Mouse (Mus musculus) liver, embryonic 14.5 days (tissue): Measurements from ENCODE around the gene D230025D16Rik. TPM values are rescaled to one million over a fixed set of nuclear protein-coding genes. Genes with fewer than 3 reads are reported as not detected.
"Not testable (repeated sequence)": the region's sequence is repeated elsewhere in the genome, so short reads cannot be mapped to it uniquely, and the experiment has no call there.

Source experiments
- ATAC-seq: fragments of 200-750 bp; cut with Nextera tagmentation; 2 replicates; pipeline ENCODE4 v1.8.0; 2017; ENCODE audit warnings: moderate number of reproducible peaks, mild to moderate bottlenecking, moderate library complexity; ENCODE audit not compliant: insufficient read depth
- DNase-seq, 3 experiments: peaks; one replicate each; pipeline ENCODE4 v3.0.0-alpha.2; 2012 to 2013; ENCODE audit warnings: low read depth in 3 of 3, low spot score in 3 of 3
- H3K27ac ChIP-seq: fragments of 300-500 bp; sonication (generic); 2 replicates; pipeline ENCODE4 v1.5.1; 2014; ENCODE audit warnings: moderate library complexity, mild to moderate bottlenecking, control low read depth, inconsistent platforms
- H3K27me3 ChIP-seq: fragments of 300-500 bp; sonication (generic); 2 replicates; pipeline ENCODE4 v1.6.1; 2014; ENCODE audit warnings: mild to moderate bottlenecking, low read length, moderate library complexity; ENCODE audit not compliant: control insufficient read depth, insufficient read depth
- H3K36me3 ChIP-seq: fragments of 300-500 bp; sonication (generic); replicated peaks from 2 replicates; pipeline ENCODE4 v1.6.1; 2014; ENCODE audit warnings: low read depth; ENCODE audit not compliant: control insufficient read depth, insufficient read depth
- H3K4me1 ChIP-seq, 2 experiments: fragments of 200-500 bp in 1 of 2; fragments of 300-500 bp in 1 of 2; sonication (generic) in 1 of 2; replicated peaks; 2 replicates each; pipeline ENCODE4 v1.6.1; 2012 to 2014; ENCODE audit warnings: antibody characterized with exemption in 1 of 2, inconsistent platforms in 1 of 2, low read length in 1 of 2; ENCODE audit not compliant: control insufficient read depth in 2 of 2, insufficient read depth in 2 of 2
- H3K4me2 ChIP-seq: fragments of 300-500 bp; sonication (generic); 2 replicates; pipeline ENCODE4 v1.6.1; 2014; ENCODE audit warnings: low read depth, mild to moderate bottlenecking, control low read depth, moderate library complexity
- H3K4me3 ChIP-seq, 2 experiments: fragments of 200-500 bp in 1 of 2; fragments of 300-500 bp in 1 of 2; sonication (generic) in 1 of 2; 2 replicates each; pipeline ENCODE4 v1.5.1; 2012 to 2014; ENCODE audit warnings: low read depth in 2 of 2, low read length in 2 of 2, mild to moderate bottlenecking in 2 of 2, control low read depth in 1 of 2, inconsistent platforms in 1 of 2, moderate library complexity in 1 of 2; ENCODE audit not compliant: insufficient read depth in 1 of 2
- H3K9ac ChIP-seq: fragments of 300-500 bp; sonication (generic); replicated peaks from 2 replicates; pipeline ENCODE4 v1.6.1; 2014; ENCODE audit warnings: mild to moderate bottlenecking, control low read depth, moderate library complexity
- H3K9me3 ChIP-seq: fragments of 300-500 bp; sonication (generic); 2 replicates; pipeline ENCODE4 v1.6.1; 2016; ENCODE audit warnings: low read length, mixed read lengths; ENCODE audit not compliant: control insufficient read depth
- CTCF ChIP-seq: IDR thresholded peaks from 2 replicates; pipeline ENCODE4 v1.5.1; 2016; ENCODE audit warnings: antibody characterized with exemption, low read depth, control low read depth
- EP300 ChIP-seq: IDR thresholded peaks from 2 replicates; pipeline ENCODE4 v1.6.1; 2016; ENCODE audit warnings: antibody characterized with exemption, low read depth
- WGBS: fragments of 180-500 bp; shearing (Covaris S2); extraction: QIAGEN DNeasy Blood & Tissue Kit; methylation state at CpG from one replicate; pipeline ENCODE4 v1.1.7; 2014; ENCODE audit not compliant: insufficient replicate concordance; 5-methylcytosine and 5-hydroxymethylcytosine counted together
- polyA plus RNA-seq, 2 experiments: library from polyadenylated mRNA; depleted of rRNA in 1 of 2; stranded (reverse) in 1 of 2; unstranded in 1 of 2; fragments of >200 nt; fragmentation: Nextera tagmentation in 1 of 2; extraction: Ambion mirVana in 1 of 2; gene quantifications; 2 replicates each; pipeline versions ENCODE4 v1.2.1 to v1.2.3; 2012 to 2014

D230025D16Rik gene
- polyA plus RNA-seq, 2 experiments, result 11.9 to 14.7 TPM

DNA sequence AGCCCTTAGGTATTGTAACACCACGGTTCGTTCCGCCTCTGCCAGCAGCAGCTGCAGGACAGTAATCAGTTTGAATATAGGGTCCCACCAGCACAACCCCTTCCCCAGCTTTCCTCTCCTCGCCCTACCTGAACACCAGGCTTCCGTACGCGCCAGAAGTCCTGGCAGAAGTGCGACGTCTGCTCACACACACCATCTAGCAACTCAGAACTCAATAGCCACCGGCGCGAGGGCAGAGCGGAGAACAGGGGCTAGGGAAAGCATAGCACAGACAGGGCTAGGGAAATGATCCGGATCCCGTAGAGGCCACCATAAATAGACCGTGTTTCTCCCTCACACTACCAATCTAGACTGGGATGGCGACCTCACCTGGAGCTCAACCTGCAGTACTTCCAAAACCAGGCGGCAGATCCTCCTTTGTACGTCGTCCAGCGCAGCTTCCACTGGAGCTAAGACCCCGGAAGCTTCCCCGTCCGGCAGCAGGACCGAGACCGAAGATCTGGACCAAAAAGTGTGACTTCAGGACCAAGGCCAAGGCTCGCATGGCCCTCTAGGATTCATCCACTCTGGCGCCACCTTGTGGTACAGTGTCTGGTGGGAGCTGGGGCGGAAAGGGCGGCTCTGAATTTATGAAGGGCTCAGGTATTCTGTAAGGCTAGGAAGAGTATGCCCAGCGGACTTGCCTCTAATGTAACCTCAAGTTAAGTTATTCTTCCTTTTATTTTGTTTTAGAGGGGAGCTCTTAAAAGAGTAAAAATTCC lies 65.8 kb downstream of the D230025D16Rik start:
- 0 out of 2 replicates have a peak, but pooled peaks have one; percentile 16 for ATAC-seq
- H3K27ac ChIP-seq, result no peak overlapping the region
- no peaks in the 10 kb centered on the region for H3K9me3 ChIP-seq
- no peak overlapping the region; the same call in 1 of the 2 replicates for H3K4me2 ChIP-seq
- 20% methylated on average over 31 of the region's 31 CpGs for WGBS
- no peak for TF ChIP-seq EP300
- TF ChIP-seq CTCF, result peak; percentile 98
- DNase-seq, result peak; percentile 77 to 81 (median 77)
- H3K27me3 ChIP-seq, result peaks cover 12% of the 10 kb centered on the region
- H3K9ac ChIP-seq, result no peak overlapping the region
- H3K4me3 ChIP-seq, result no peak overlapping the region
- H3K36me3 ChIP-seq, result no peaks in the 10 kb centered on the region
- H3K4me1 ChIP-seq, result peaks cover 12 to 16% of the 10 kb centered on the region in 2 experiments

DNA sequence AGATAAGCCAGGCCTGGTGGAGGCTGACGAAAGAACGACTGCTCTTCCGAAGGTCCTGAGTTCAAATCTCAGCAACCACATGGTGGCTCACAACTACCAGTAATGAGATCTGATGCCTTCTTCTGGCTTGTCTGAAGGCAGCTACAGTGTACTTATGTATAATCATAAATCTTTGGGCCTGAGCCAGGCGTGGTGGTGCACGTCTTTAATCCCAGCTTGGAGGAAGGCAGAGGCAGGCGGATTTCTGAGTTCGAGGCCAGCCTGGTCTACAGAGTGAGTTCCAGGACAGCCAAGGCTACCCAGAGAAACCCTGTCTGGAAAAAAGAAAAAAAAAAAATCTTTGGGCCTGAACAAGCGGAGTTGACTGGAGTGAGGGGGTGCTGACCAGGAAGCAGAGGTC lies 66.4 kb downstream of the D230025D16Rik start:
- Histone ChIP-seq H3K27me3 (peaks cover 12% of the 10 kb centered on the region), H3K4me1 (peaks cover 12 to 20% of the 10 kb centered on the region in 2 experiments)
- H3K9ac ChIP-seq, DNase-seq, H3K4me3 ChIP-seq, H3K27ac ChIP-seq, H3K9me3 ChIP-seq, ATAC-seq, H3K36me3 ChIP-seq, H3K4me2 ChIP-seq: not testable (repeated sequence)
- 71% methylated on average over 8 of the region's 8 CpGs for WGBS

DNA sequence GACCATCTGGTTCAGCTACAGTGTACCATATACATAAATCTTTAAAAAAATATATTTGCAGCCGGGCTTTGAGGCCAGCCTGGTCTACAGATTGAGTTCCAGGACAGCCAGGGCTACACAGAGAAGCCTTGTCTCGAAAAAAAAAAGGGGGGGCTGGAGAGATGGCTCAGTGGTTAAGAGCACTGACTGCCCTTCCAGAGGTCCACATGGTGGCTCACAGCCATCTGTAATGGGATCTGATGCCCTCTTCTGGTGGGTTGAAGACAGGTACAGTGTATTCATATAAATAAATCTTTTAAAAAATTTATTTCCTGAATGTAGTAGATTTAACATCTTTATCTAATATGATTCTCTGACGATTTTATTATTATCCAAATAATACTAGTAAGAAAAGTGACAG lies 66.9 kb downstream of the D230025D16Rik start:
- not testable (repeated sequence) for DNase-seq, H3K27ac ChIP-seq, H3K9ac ChIP-seq, H3K36me3 ChIP-seq, ATAC-seq, H3K4me3 ChIP-seq, H3K4me2 ChIP-seq, H3K9me3 ChIP-seq
- Histone ChIP-seq H3K27me3 (peaks cover 12% of the 10 kb centered on the region), H3K4me1 (peaks cover 16 to 24% of the 10 kb centered on the region in 2 experiments)
- WGBS, result 47% methylated on average over 3 of the region's 3 CpGs
- peak; percentile 31; the same call in 1 of the 2 replicates for TF ChIP-seq CTCF

DNA sequence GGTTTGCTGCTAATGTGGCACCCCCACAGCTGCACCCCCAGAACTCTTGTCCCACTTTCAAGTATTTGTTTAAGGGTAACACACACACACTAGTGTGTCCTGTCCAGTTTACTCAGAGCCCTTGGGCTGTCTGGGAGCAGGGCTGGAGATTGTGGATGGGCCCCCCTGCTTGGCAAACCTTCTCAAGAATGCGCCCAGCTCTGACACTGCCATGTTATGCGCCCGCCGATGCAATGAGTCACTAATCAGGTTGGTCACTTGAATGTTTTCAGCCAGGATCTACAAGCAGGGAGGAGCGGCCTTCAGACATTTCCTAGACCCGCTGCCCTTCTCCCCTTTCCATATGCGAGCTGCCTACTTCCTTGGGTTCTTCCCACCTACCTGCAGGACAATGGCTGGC lies 67.5 kb downstream of the D230025D16Rik start:
- no peak for TF ChIP-seq EP300
- TF ChIP-seq CTCF, result no peak
- Histone ChIP-seq H3K27me3 (peaks cover 12% of the 10 kb centered on the region), H3K4me2 (no peak overlapping the region), H3K36me3 (no peaks in the 10 kb centered on the region), H3K27ac (no peak overlapping the region), H3K4me3 (no peak overlapping the region), H3K9me3 (no peaks in the 10 kb centered on the region), H3K9ac (no peak overlapping the region), H3K4me1 (peaks cover 20 to 29% of the 10 kb centered on the region in 2 experiments)
- ATAC-seq, result no peak
- 73% methylated on average over 7 of the region's 7 CpGs for WGBS
- no peak for DNase-seq

DNA sequence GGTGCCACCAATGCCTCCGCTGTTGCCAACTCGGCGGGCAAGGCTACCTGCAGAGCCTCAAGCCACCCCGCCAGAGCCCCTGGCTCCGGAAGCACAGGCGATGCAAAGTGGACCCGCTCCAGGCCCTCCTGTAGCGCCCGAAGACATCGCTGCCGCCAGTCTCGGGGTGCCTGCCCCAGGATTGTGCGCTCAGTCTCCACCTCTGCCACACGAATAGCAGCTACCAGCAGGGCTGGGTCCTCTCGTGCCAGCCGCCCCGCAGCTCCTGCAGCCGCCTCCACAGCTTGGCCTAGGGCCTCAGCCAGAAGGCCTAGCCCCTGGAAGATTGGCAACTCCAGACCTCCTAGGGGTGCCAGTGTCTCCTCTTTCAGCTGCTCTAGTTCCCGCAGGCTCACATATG lies 68.5 kb downstream of the D230025D16Rik start:
- no peak overlapping the region for H3K4me2 ChIP-seq
- peaks cover 12% of the 10 kb centered on the region for H3K27me3 ChIP-seq
- DNase-seq, result no peak
- H3K36me3 ChIP-seq, result peaks cover under 1% of the 10 kb centered on the region; the same call in 1 of the 2 replicates
- no peak overlapping the region for H3K9ac ChIP-seq
- no peak overlapping the region for H3K4me3 ChIP-seq
- TF ChIP-seq EP300 (no peak), CTCF (no peak)
- peaks cover 20 to 29% of the 10 kb centered on the region in 2 experiments for H3K4me1 ChIP-seq
- ATAC-seq, result no peak
- no peak overlapping the region for H3K27ac ChIP-seq
- H3K9me3 ChIP-seq, result no peaks in the 10 kb centered on the region
- 81% methylated on average over 19 of the region's 19 CpGs for WGBS
